Mouse (Mus musculus) lung, postnatal 36 days (tissue): ENCODE results near the gene Krt36.
A peak's percentile ranks its signal among the peaks of the same experiment; 100 is the strongest.

ENCODE experiments used
- DNase-seq: peaks from one replicate; pipeline ENCODE4 v3.0.0; 2022; ENCODE audit warnings: mixed read lengths

The Krt36 gene

GRCm38 (mm10) chr11:100087861-100088260, 17.6 kb downstream of the Krt36 start, which contains the start of gene Krt32:
Gene Krt32, minus strand, starts transcription at chr11:100088226.
- no peak for DNase-seq

- DNase-seq, result peak; percentile 35
Measured at GRCm38 (mm10) chr11:100073873-100074272, 31.6 kb downstream of the Krt36 start.

- DNase-seq, result peak; percentile 80
Measured at GRCm38 (mm10) chr11:100067293-100068036, 38.0 kb downstream of the Krt36 start.

GRCm38 (mm10) chr11:100066236-100067010, 39.0 kb downstream of the Krt36 start:
- no peak for DNase-seq

GRCm38 (mm10) chr11:100058875-100059274, 46.6 kb downstream of the Krt36 start:
- no peak for DNase-seq

- DNase-seq, result peak; percentile 24
Measured at GRCm38 (mm10) chr11:100055686-100056655, 49.5 kb downstream of the Krt36 start.
